Mouse (Mus musculus) neural tube, embryonic 12.5 days (tissue): Measurements from ENCODE around the gene Sipa1l1. TPM values are rescaled to one million over a fixed set of nuclear protein-coding genes. Genes with fewer than 3 reads are reported as not detected.

Experiments used
- ATAC-seq: fragments of 200-750 bp; cut with Nextera tagmentation; 2 replicates; pipeline ENCODE4 v1.8.0; 2017; ENCODE audit warnings: low read depth, mild to moderate bottlenecking, moderate TSS enrichment, moderate library complexity; ENCODE audit not compliant: low FRiP score
- H3K27ac ChIP-seq: fragments of 300-500 bp; sonication (generic); 2 replicates; pipeline ENCODE4 v1.5.1; 2016
- H3K27me3 ChIP-seq: fragments of 300-500 bp; sonication (generic); replicated peaks from 2 replicates; pipeline ENCODE4 v1.6.1; 2016; ENCODE audit warnings: mild to moderate bottlenecking
- H3K36me3 ChIP-seq: fragments of 300-500 bp; sonication (generic); 2 replicates; pipeline ENCODE4 v1.6.1; 2016; ENCODE audit warnings: mild to moderate bottlenecking
- H3K4me1 ChIP-seq: fragments of 300-500 bp; sonication (generic); 2 replicates; pipeline ENCODE4 v1.6.1; 2016
- H3K4me2 ChIP-seq: fragments of 300-500 bp; sonication (generic); replicated peaks from 2 replicates; pipeline ENCODE4 v1.6.1; 2016; ENCODE audit warnings: mild to moderate bottlenecking
- H3K4me3 ChIP-seq: fragments of 300-500 bp; sonication (generic); 2 replicates; pipeline ENCODE4 v1.5.1; 2016
- H3K9ac ChIP-seq: fragments of 300-500 bp; sonication (generic); 2 replicates; pipeline ENCODE4 v1.6.1; 2016; ENCODE audit warnings: mild to moderate bottlenecking
- H3K9me3 ChIP-seq: fragments of 300-500 bp; sonication (generic); 2 replicates; pipeline ENCODE4 v1.6.1; 2016; ENCODE audit warnings: mild to moderate bottlenecking
- WGBS: fragments of 180-500 bp; shearing (Covaris S2); methylation state at CpG from one replicate; pipeline ENCODE4 v1.1.7; 2016; 5-methylcytosine and 5-hydroxymethylcytosine counted together
- polyA plus RNA-seq: library from polyadenylated mRNA; unstranded; fragments of >200 nt; fragmentation: Nextera tagmentation; extraction: Ambion mirVana; gene quantifications from 2 replicates; pipeline ENCODE4 v1.2.1, GENCODE M21; 2016

The Sipa1l1 gene
- polyA plus RNA-seq, 1 experiment from 2014 or later: 17.4 TPM

GRCm38 (mm10) chr12:82409686-82410472 is 240.8 kb downstream of the Sipa1l1 start:
- no peak for ATAC-seq
- Histone ChIP-seq H3K4me1 (peaks cover 4% of the 10 kb centered on the region; the same call in 1 of the 2 replicates), H3K4me2 (no peak overlapping the region), H3K9ac (no peak overlapping the region), H3K9me3 (no peaks in the 10 kb centered on the region), H3K27me3 (no peaks in the 10 kb centered on the region), H3K36me3 (peaks cover 2% of the 10 kb centered on the region; the same call in 1 of the 2 replicates), H3K4me3 (no peak overlapping the region), H3K27ac (no peak overlapping the region)
- 75% methylated on average over 7 of the region's 7 CpGs for WGBS

GRCm38 (mm10) chr12:82412291-82413032 is 243.3 kb downstream of the Sipa1l1 start:
- H3K4me2 ChIP-seq: no peak overlapping the region
- WGBS: 71% methylated on average over 3 of the region's 3 CpGs
- H3K27me3 ChIP-seq: no peaks in the 10 kb centered on the region
- H3K4me1 ChIP-seq: peaks cover 4% of the 10 kb centered on the region; the same call in 1 of the 2 replicates
- no peak overlapping the region for H3K9ac ChIP-seq
- H3K9me3 ChIP-seq: no peaks in the 10 kb centered on the region
- no peak for ATAC-seq
- H3K36me3 ChIP-seq: peaks cover 11% of the 10 kb centered on the region
- H3K4me3 ChIP-seq: no peak overlapping the region
- H3K27ac ChIP-seq: no peak overlapping the region

GRCm38 (mm10) chr12:82415690-82416364 is 246.7 kb downstream of the Sipa1l1 start:
- Histone ChIP-seq H3K27ac (no peak overlapping the region), H3K27me3 (no peaks in the 10 kb centered on the region), H3K36me3 (peaks cover 13% of the 10 kb centered on the region), H3K4me2 (no peak overlapping the region), H3K4me1 (peaks cover 4% of the 10 kb centered on the region; the same call in 1 of the 2 replicates), H3K4me3 (no peak overlapping the region), H3K9me3 (no peaks in the 10 kb centered on the region), H3K9ac (no peak overlapping the region)
- no peak for ATAC-seq
- 81% methylated on average over 4 of the region's 4 CpGs for WGBS

- no peaks in the 10 kb centered on the region for H3K9me3 ChIP-seq
- no peak overlapping the region for H3K9ac ChIP-seq
- H3K4me1 ChIP-seq: no peaks in the 10 kb centered on the region
- H3K36me3 ChIP-seq: peaks cover 22% of the 10 kb centered on the region
- no peak overlapping the region for H3K4me2 ChIP-seq
- H3K27ac ChIP-seq: no peak overlapping the region
- 91% methylated on average over 8 of the region's 8 CpGs for WGBS
- ATAC-seq: no peak
- H3K27me3 ChIP-seq: no peaks in the 10 kb centered on the region
- H3K4me3 ChIP-seq: no peak overlapping the region
Observed at GRCm38 (mm10) chr12:82419027-82419426, 249.9 kb downstream of the Sipa1l1 start.

GRCm38 (mm10) chr12:82424783-82425182 is 255.7 kb downstream of the Sipa1l1 start:
- H3K27ac ChIP-seq: no peak overlapping the region
- H3K9me3 ChIP-seq: no peaks in the 10 kb centered on the region
- H3K27me3 ChIP-seq: no peaks in the 10 kb centered on the region
- H3K4me3 ChIP-seq: no peak overlapping the region
- no peaks in the 10 kb centered on the region for H3K4me1 ChIP-seq
- H3K9ac ChIP-seq: no peak overlapping the region
- 93% methylated on average over 15 of the region's 15 CpGs for WGBS
- peaks cover 20% of the 10 kb centered on the region for H3K36me3 ChIP-seq
- H3K4me2 ChIP-seq: no peak overlapping the region
- no peak for ATAC-seq

GRCm38 (mm10) chr12:82425853-82426252 is 256.7 kb downstream of the Sipa1l1 start:
- Histone ChIP-seq H3K27me3 (no peaks in the 10 kb centered on the region), H3K9me3 (no peaks in the 10 kb centered on the region), H3K4me3 (no peak overlapping the region), H3K4me1 (no peaks in the 10 kb centered on the region), H3K4me2 (no peak overlapping the region), H3K27ac (no peak overlapping the region), H3K36me3 (peaks cover 20% of the 10 kb centered on the region), H3K9ac (no peak overlapping the region)
- ATAC-seq: no peak
- 93% methylated on average over 11 of the region's 11 CpGs for WGBS

GRCm38 (mm10) chr12:82427416-82427815 is 258.3 kb downstream of the Sipa1l1 start:
- H3K27ac ChIP-seq: no peak overlapping the region
- no peak for ATAC-seq
- H3K9ac ChIP-seq: no peak overlapping the region
- no peaks in the 10 kb centered on the region for H3K9me3 ChIP-seq
- H3K4me1 ChIP-seq: no peaks in the 10 kb centered on the region
- no peak overlapping the region for H3K4me2 ChIP-seq
- H3K27me3 ChIP-seq: no peaks in the 10 kb centered on the region
- H3K4me3 ChIP-seq: no peak overlapping the region
- WGBS: 76% methylated on average over 2 of the region's 2 CpGs
- H3K36me3 ChIP-seq: peaks cover 20% of the 10 kb centered on the region

GRCm38 (mm10) chr12:82428466-82428865 is 259.3 kb downstream of the Sipa1l1 start:
- H3K27ac ChIP-seq: no peak overlapping the region
- H3K36me3 ChIP-seq: peaks cover 13% of the 10 kb centered on the region
- no peak overlapping the region for H3K9ac ChIP-seq
- H3K9me3 ChIP-seq: no peaks in the 10 kb centered on the region
- H3K4me3 ChIP-seq: no peak overlapping the region
- no peak for ATAC-seq
- WGBS: 89% methylated on average over 9 of the region's 9 CpGs
- H3K4me2 ChIP-seq: no peak overlapping the region
- no peaks in the 10 kb centered on the region for H3K27me3 ChIP-seq
- H3K4me1 ChIP-seq: no peaks in the 10 kb centered on the region

- Histone ChIP-seq H3K4me1 (no peaks in the 10 kb centered on the region), H3K9me3 (no peaks in the 10 kb centered on the region), H3K9ac (no peak overlapping the region), H3K27me3 (no peaks in the 10 kb centered on the region), H3K36me3 (peaks cover 15% of the 10 kb centered on the region), H3K4me2 (no peak overlapping the region), H3K4me3 (no peak overlapping the region), H3K27ac (no peak overlapping the region)
- 32% methylated on average over 4 of the region's 4 CpGs for WGBS
- no peak for ATAC-seq
Observed at GRCm38 (mm10) chr12:82433311-82433710, 264.2 kb downstream of the Sipa1l1 start.

- no peak overlapping the region for H3K4me2 ChIP-seq
- no peaks in the 10 kb centered on the region for H3K9me3 ChIP-seq
- H3K4me3 ChIP-seq: no peak overlapping the region
- peaks cover 27% of the 10 kb centered on the region for H3K36me3 ChIP-seq
- 89% methylated on average over 9 of the region's 9 CpGs for WGBS
- H3K9ac ChIP-seq: no peak overlapping the region
- no peak for ATAC-seq
- H3K27ac ChIP-seq: no peak overlapping the region
- H3K4me1 ChIP-seq: no peaks in the 10 kb centered on the region
- H3K27me3 ChIP-seq: no peaks in the 10 kb centered on the region
Observed at GRCm38 (mm10) chr12:82434591-82434990, 265.5 kb downstream of the Sipa1l1 start.

GRCm38 (mm10) chr12:82441479-82441878 is 272.4 kb downstream of the Sipa1l1 start:
- Histone ChIP-seq H3K9me3 (no peaks in the 10 kb centered on the region), H3K4me1 (no peaks in the 10 kb centered on the region), H3K4me3 (no peak overlapping the region), H3K27ac (no peak overlapping the region), H3K9ac (no peak overlapping the region), H3K36me3 (peaks cover 36% of the 10 kb centered on the region), H3K4me2 (no peak overlapping the region), H3K27me3 (no peaks in the 10 kb centered on the region)
- ATAC-seq: no peak
- WGBS: 85% methylated on average over 3 of the region's 3 CpGs

GRCm38 (mm10) chr12:82446609-82447024 is 277.5 kb downstream of the Sipa1l1 start:
- ATAC-seq: no peak
- H3K9ac ChIP-seq: no peak overlapping the region
- H3K4me3 ChIP-seq: no peak overlapping the region
- no peaks in the 10 kb centered on the region for H3K4me1 ChIP-seq
- no peak overlapping the region for H3K4me2 ChIP-seq
- 93% methylated on average over 8 of the region's 8 CpGs for WGBS
- no peaks in the 10 kb centered on the region for H3K27me3 ChIP-seq
- H3K9me3 ChIP-seq: no peaks in the 10 kb centered on the region
- peaks cover 22% of the 10 kb centered on the region for H3K36me3 ChIP-seq
- H3K27ac ChIP-seq: no peak overlapping the region
